Mouse (Mus musculus): ENCODE results near the gene Ntm. TPM values are rescaled to one million over a fixed set of nuclear protein-coding genes. Genes with fewer than 3 reads are reported as not detected.

Gene Ntm
- total RNA-seq, 4 experiments from 2014 or later = 239 to 270 (median 257) TPM

GRCm38 (mm10) chr9:29412181-29412771 lies 550.7 kb downstream of the Ntm start:
- peak; percentile 53 to 62 for DNase-seq (ENCODE audit: low spot score in 2 of 2)

- DNase-seq (ENCODE audit: low spot score in 2 of 2) = peak; percentile 28 to 63
Observed at GRCm38 (mm10) chr9:29411408-29412180, 551.3 kb downstream of the Ntm start.

- no peak for DNase-seq (ENCODE audit: low spot score in 2 of 2)
Observed at GRCm38 (mm10) chr9:29410728-29411407, 552.1 kb downstream of the Ntm start.

GRCm38 (mm10) chr9:29410284-29410683 lies 552.7 kb downstream of the Ntm start:
- no peak for DNase-seq (ENCODE audit: low spot score in 2 of 2)

- peak in 1 of 2 experiments; percentile 44 for DNase-seq (ENCODE audit: low spot score in 2 of 2)
Observed at GRCm38 (mm10) chr9:29409216-29409907, 553.6 kb downstream of the Ntm start.

GRCm38 (mm10) chr9:29407954-29408353 lies 555.0 kb downstream of the Ntm start:
- DNase-seq (ENCODE audit: low spot score in 2 of 2) = no peak

GRCm38 (mm10) chr9:29406973-29407372 lies 556.0 kb downstream of the Ntm start:
- DNase-seq (ENCODE audit: low spot score in 2 of 2) = no peak

- DNase-seq (ENCODE audit: low spot score in 2 of 2) = no peak
Observed at GRCm38 (mm10) chr9:29406046-29406445, 556.9 kb downstream of the Ntm start.

- DNase-seq (ENCODE audit: low spot score in 2 of 2) = no peak
Observed at GRCm38 (mm10) chr9:29400151-29400550, 562.8 kb downstream of the Ntm start.

- DNase-seq (ENCODE audit: low spot score in 2 of 2) = no peak
Observed at GRCm38 (mm10) chr9:29396101-29396500, 566.8 kb downstream of the Ntm start.

- no peak for DNase-seq (ENCODE audit: low spot score in 2 of 2)
Observed at GRCm38 (mm10) chr9:29393136-29393535, 569.8 kb downstream of the Ntm start.

GRCm38 (mm10) chr9:29390796-29391517 lies 572.0 kb downstream of the Ntm start:
- no peak for DNase-seq (ENCODE audit: low spot score in 2 of 2)

GRCm38 (mm10) chr9:29389224-29389623 lies 573.7 kb downstream of the Ntm start:
- DNase-seq (ENCODE audit: low spot score in 2 of 2) = peak in 1 of 2 experiments; percentile 35

- DNase-seq (ENCODE audit: low spot score in 2 of 2) = no peak
Observed at GRCm38 (mm10) chr9:29387136-29387535, 575.8 kb downstream of the Ntm start.

GRCm38 (mm10) chr9:29377172-29378002 lies 585.6 kb downstream of the Ntm start:
- DNase-seq (ENCODE audit: low spot score in 2 of 2) = no peak

GRCm38 (mm10) chr9:29371341-29371740 lies 591.6 kb downstream of the Ntm start:
- no peak for DNase-seq (ENCODE audit: low spot score in 2 of 2)

- no peak for DNase-seq (ENCODE audit: low spot score in 2 of 2)
Observed at GRCm38 (mm10) chr9:29369621-29370020, 593.3 kb downstream of the Ntm start.

GRCm38 (mm10) chr9:29368291-29368690 lies 594.6 kb downstream of the Ntm start:
- DNase-seq (ENCODE audit: low spot score in 2 of 2) = no peak

- DNase-seq (ENCODE audit: low spot score in 2 of 2) = no peak
Observed at GRCm38 (mm10) chr9:29357796-29358195, 605.1 kb downstream of the Ntm start.

- DNase-seq (ENCODE audit: low spot score in 2 of 2) = no peak
Observed at GRCm38 (mm10) chr9:29342303-29342702, 620.6 kb downstream of the Ntm start.

All from left cerebral cortex, adult 8-10 months (tissue).